Mouse (Mus musculus): ENCODE measurements around the gene Cenpf. TPM values are rescaled to one million over a fixed set of nuclear protein-coding genes. Genes with fewer than 3 reads are reported as not detected.

The Cenpf gene
- under 1 TPM; 0.09 to 0.46 TPM for total RNA-seq (2021)
- long read RNA-seq, experiment 1, partial matches to known transcripts, result 0 of 1 reads
- long read RNA-seq, experiment 1, other reads (novel, unspliced or antisense), result 1 of 1 reads
- long read RNA-seq, experiment 2, partial matches to known transcripts, result 0 of 3 reads
- long read RNA-seq, experiment 2, other reads (novel, unspliced or antisense), result 3 of 3 reads

DNA sequence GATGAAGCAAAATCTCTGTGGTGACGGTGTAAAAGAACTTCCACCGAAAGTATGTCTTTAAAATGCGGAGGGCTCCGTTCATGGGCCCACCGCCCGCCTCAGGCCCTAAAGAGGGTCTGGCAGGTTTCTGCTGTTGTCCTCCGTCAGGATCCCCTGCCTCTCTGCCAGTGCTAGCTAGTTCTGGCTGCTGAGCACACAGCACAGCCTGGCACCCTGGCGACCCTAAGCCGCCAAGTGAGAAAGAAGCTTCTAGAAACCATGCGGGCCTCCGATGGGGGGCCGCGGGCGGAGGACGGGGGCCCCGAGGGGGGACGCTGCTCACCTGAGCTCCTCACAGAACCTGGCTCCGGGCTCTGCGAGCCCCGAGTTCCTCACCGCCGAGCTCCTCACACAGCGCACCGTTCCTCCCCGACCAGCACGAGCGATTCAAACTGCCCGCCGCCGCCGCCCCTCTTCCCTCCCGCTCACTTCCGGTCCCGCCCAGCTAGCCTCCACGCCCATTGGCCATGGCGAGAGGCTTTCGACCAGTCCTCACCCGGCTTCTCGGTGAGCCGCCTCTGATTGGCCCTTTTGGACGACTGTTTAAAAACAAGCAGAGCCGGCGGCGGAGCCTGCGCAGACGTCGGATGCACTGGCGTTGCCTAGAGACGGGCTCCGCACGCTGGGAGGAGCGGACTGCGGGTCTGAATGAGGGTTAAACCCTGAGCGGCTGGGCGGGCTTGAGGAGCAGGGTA lies at the start of gene Cenpf:
Gene Cenpf, minus strand, starts transcription at position 433 of the 734 bp plus-strand sequence.
- DNase-seq (ENCODE audit: low spot score in 2 of 2), result peak; percentile 97 to 98

- DNase-seq (ENCODE audit: low spot score in 2 of 2), result no peak
Measured at GRCm38 (mm10) chr1:189732156-189732555, 44.3 kb upstream of the Cenpf start.

DNA sequence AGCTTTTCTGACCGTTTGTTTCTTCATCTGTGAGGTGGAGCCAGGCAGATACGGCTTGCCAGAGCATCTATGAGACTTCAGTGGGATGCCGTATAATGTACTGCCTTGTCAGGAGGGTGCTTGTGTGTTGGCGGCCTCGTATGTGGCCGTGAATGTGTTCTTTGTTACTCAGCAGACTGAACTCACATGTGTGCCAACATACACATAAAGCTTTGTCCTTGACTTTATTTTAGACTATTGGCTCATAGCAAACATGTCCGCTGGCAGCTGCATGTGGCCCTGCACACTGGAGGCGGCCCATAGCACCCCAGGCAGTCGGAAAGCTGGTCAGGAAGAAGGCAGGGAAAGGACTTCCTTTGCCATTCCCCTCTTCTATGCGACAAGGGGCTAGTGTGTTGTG lies 43.8 kb upstream of the Cenpf start:
- no peak for DNase-seq (ENCODE audit: low spot score in 2 of 2)

GRCm38 (mm10) chr1:189729141-189729815 lies 41.4 kb upstream of the Cenpf start:
- DNase-seq (ENCODE audit: low spot score in 2 of 2), result no peak

DNA sequence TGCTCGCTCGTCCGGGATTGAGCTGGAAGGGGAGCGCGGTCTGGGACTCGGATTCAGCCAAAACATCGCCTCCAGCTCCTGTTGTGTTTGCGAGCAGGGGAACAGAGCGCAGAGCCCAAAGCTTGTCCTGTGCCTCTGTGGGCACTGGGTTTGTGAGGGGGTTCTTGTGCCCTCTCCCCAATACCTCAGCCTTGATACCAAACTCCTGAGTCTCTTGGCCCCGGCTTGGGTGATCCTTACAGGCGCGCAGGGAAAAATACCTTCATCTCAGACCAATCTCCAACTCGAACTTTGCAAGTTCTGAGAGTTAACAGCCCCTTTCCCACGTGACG lies 40.9 kb upstream of the Cenpf start:
- no peak for DNase-seq (ENCODE audit: low spot score in 2 of 2)

DNA sequence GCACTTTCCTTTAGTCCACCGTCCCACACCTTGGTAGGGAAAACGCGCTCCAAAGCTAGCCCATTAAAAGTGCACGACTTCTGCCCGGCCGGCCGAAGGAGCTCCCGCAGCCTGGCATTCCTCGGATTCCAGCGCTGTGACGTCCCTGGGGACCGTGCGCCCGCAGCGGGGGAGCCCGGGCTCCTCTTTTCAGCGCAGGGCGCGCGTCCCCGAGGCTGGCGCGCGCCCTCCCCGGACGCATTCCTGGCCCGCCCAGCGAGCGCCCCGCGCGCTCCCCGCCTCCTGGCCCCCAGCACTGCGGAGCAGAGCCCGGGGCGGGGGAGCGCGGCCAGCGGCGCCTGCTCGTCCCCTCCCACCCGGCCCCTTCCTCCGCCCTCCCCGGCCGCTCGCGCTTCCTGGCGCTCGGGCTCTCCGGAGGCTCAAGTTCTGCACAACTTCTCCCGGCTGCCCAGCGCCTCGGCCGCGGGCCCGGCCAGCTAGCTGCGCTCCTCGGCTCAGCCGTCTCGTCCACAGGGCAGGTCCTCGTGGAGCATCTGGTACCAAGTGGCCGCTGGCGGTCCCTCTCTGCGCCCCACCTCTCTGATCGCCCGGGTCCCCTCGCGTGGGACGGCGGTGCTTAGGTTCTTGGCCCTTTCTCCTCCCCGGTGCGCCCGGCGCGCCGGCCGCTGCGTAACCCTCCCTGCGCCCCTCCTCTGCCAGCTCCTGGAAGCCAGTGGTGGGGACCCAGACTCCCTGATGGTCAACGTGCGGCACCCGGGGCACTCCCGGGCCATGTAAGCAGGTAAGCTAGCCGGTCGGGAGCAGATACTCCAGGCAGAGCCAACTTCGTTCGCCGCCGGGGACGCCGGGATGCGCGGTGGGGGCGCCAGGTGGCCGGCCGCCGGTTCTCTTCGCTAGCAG lies 40.2 kb upstream of the Cenpf start, which contains the start of gene Ptpn14:
Gene Ptpn14, plus strand, starts transcription at position 385 of the 900 bp plus-strand sequence.
- peak in 1 of 2 experiments; percentile 29 for DNase-seq (ENCODE audit: low spot score in 2 of 2)

GRCm38 (mm10) chr1:189727346-189727883 lies 39.5 kb upstream of the Cenpf start:
- peak in 1 of 2 experiments; percentile 11 for DNase-seq (ENCODE audit: low spot score in 2 of 2)

- DNase-seq (ENCODE audit: low spot score in 2 of 2), result no peak
Measured at GRCm38 (mm10) chr1:189726121-189726520, 38.2 kb upstream of the Cenpf start.

- DNase-seq (ENCODE audit: low spot score in 2 of 2), result no peak
Measured at GRCm38 (mm10) chr1:189718600-189718999, 30.7 kb upstream of the Cenpf start.

- no peak for DNase-seq (ENCODE audit: low spot score in 2 of 2)
Measured at GRCm38 (mm10) chr1:189717546-189717945, 29.7 kb upstream of the Cenpf start.

DNA sequence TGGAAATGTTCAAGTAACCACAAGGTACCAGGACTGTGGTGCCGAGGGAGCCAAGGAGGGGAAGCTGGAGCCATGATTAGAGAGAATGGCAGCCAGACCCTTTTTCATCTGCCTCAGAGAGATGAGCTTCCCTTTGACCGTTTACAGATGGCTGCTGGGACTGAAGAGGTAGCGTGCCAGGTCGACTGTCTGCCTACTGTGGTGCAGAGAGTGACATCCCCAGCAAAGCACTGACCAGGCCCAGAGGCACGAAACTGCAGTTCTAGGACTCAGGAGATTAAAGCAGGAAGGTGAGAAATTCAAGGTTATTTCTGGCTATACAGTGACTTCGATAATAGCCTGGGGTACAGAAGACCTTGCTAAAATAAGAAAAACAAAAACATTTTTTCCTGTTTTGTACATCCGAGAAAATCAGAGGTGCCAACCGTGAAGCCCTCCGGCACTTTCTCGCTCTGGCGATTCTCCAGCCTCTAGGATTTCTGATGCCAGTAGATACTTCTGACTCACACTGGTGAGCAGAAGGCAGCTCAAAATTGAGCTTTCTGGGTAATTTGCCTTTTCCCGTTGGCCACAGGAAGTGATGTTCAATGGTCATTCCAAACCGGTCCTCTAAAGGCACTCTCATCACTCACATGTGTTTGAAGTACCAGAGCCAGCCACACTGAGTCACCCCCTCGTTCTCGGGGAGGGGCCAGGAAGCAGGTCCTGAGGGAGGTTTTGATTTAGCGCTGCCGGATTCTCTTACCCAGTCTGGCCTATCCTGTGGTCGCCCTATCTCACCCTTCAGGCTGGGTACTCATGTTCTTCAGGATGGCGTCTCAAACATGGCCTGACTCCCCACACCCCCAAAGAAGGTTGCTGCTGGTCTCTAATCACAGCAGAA lies 28.3 kb upstream of the Cenpf start:
- no peak for DNase-seq (ENCODE audit: low spot score in 2 of 2)

GRCm38 (mm10) chr1:189709001-189709400 lies 21.1 kb upstream of the Cenpf start:
- no peak for DNase-seq (ENCODE audit: low spot score in 2 of 2)

GRCm38 (mm10) chr1:189707419-189707818 lies 19.5 kb upstream of the Cenpf start:
- DNase-seq (ENCODE audit: low spot score in 2 of 2), result no peak

DNA sequence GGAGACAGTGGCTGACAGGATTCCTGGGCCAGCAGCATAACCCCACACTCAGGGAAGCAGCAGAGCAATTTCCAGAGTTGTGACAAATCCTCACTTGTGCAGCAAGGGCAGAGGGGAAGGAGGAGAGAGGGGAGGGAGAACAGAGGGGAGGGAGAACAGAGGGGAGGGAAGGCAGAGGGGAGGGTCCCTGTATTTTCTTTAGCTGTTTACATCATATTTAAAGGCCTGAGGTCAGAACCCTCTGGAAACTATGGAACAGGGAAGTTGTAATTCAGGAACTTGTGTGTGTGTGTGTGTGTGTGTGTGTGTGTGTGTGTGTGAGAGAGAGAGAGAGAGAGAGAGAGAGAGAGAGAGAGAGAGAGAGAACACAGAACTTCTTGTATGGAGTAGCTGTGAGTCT lies 19.1 kb upstream of the Cenpf start:
- no peak for DNase-seq (ENCODE audit: low spot score in 2 of 2)

GRCm38 (mm10) chr1:189706040-189706645 lies 18.3 kb upstream of the Cenpf start:
- DNase-seq (ENCODE audit: low spot score in 2 of 2), result no peak

GRCm38 (mm10) chr1:189703591-189703990 lies 15.7 kb upstream of the Cenpf start:
- DNase-seq (ENCODE audit: low spot score in 2 of 2), result no peak

GRCm38 (mm10) chr1:189703156-189703555 lies 15.3 kb upstream of the Cenpf start:
- no peak for DNase-seq (ENCODE audit: low spot score in 2 of 2)

DNA sequence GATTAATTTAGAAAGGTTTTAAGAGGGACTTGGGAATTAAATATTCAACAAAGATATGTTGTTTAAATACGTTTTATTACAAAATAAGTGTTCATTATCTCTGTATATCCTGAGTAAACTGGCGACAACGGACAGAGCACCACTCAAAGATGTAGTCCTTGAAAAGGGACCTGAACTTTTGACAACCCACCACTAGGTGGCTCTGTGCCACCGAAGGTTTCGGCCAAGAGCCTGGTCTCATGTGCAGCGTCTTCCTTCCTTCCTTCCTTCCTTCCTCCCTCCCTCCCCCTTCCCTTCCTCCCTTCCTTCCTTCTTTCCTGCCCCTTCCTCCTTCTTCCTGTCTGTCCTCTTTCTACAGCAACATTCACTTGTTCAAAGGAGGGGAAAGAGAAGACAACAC lies 13.1 kb upstream of the Cenpf start:
- peak; percentile 71 to 79 for DNase-seq (ENCODE audit: low spot score in 2 of 2)

GRCm38 (mm10) chr1:189700186-189700585 lies 12.3 kb upstream of the Cenpf start:
- no peak for DNase-seq (ENCODE audit: low spot score in 2 of 2)

DNA sequence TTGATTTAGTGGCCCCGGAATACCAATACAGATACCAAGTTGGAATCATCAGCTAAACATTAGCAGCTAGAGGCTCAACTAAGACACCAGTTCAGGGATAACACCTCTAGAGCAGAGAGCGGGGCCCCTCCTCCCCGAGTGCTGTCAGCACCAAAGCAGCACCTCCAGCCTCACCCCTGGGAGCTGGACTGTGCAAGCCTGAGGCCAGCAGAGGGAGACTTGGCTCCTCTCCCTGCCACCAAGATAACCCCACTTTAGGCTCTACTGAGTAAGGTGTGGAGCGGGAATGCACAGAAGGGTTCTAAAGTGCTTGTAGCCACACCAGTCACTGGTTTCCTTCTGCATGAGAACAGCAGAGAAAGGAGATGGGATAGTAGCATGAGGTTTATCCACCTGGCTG lies 10.5 kb upstream of the Cenpf start:
- no peak for DNase-seq (ENCODE audit: low spot score in 2 of 2)
